Mouse (Mus musculus) brown adipose tissue, adult 24 weeks (tissue): ENCODE measurements around the gene Dscaml1. TPM values are rescaled to one million over a fixed set of nuclear protein-coding genes. Genes with fewer than 3 reads are reported as not detected.

Experiments used
- H3K27ac ChIP-seq: fragments of 200-500 bp; replicated peaks from 2 replicates; pipeline ENCODE4 v1.5.1; 2012; ENCODE audit warnings: low read depth, mild to moderate bottlenecking, low read length
- H3K4me1 ChIP-seq: fragments of 200-500 bp; 2 replicates; pipeline ENCODE4 v1.6.1; 2012; ENCODE audit warnings: low read length, mixed read lengths; ENCODE audit not compliant: control insufficient read depth, insufficient read depth, insufficient read length
- H3K4me3 ChIP-seq: fragments of 200-500 bp; 2 replicates; pipeline ENCODE4 v1.5.1; 2012; ENCODE audit warnings: low read depth, mild to moderate bottlenecking, low read length, moderate library complexity; ENCODE audit not compliant: insufficient read depth
- polyA plus RNA-seq: library from polyadenylated mRNA; stranded (reverse); fragments of >200 nt; gene quantifications from 2 replicates; pipeline ENCODE4 v1.2.4, GENCODE M21; 2012; ENCODE audit not compliant: missing spikeins, insufficient read depth, insufficient read length

Dscaml1 gene
- polyA plus RNA-seq = not detected in 2 replicates

DNA sequence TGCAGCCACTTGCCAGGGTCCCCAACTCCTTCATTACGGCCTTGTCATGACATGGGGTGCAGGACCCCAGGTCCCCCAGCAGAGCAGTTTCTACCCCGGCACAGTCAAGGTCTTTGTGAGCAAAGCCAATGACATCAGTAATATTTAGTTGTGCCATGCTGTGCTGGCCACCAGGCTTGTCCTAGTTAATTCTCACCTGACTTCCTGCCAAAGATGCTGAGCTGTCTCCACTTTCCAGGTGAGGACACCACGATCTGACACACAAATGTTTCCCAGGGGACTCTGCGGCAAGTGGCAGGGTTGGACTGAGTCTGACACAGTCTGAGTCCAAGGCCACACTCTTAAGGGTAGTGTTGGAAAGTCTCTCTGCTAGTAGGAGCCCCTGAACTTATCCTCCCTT is at the start of gene Dscaml1:
Gene Dscaml1 (plus strand): TSS at position 173 of the 400 bp plus-strand sequence.
- Histone ChIP-seq H3K4me3 (no peak within 1 kb of the TSS), H3K27ac (no peak within 1 kb of the TSS), H3K4me1 (no peaks in the 10 kb centered on the region)

DNA sequence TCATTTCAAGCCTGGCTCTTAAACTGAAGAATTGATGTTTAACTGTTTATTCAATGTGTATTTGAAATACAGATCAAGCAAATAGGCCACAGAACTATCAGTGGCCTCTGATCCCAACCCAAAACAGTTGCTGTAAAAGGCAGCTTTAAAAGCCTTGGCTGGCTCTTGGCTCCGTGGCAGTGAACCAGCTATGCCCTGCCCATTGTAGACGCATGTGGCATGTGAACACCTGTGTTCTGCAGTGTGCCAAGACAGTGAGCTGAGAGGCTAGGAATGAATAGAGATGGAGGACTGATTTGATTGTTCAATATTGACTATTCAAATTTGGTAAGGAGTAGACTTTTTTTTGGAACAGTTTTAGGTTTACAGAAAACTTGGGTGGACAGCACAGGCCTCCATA is 49.5 kb upstream of the Dscaml1 start:
- no peaks in the 10 kb centered on the region for H3K4me1 ChIP-seq
- H3K4me3 ChIP-seq = no peak overlapping the region
- H3K27ac ChIP-seq = no peak overlapping the region

- Histone ChIP-seq H3K4me1 (no peaks in the 10 kb centered on the region), H3K4me3 (no peak overlapping the region), H3K27ac (no peak overlapping the region)
Observed at GRCm38 (mm10) chr9:45380411-45381251, 45.8 kb upstream of the Dscaml1 start.

DNA sequence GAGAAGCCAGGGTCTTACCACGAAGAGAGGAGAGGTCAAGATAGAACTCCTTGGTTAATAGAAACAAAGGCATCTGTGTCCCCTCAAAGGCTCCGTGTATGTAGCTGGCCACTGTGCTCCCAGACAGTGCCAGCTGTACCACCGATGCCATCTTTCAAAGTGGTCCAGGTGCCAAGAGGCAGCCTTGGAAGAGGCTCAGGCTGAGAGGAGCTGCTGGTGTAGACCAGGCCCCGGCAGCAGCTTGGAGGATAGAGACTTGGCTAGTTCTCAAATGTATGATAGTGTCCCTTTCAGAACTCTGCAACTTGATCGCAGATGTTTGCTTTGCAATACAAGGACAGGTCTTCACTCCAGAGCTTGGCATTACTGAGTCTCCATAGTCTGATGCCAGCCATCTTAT is 44.1 kb upstream of the Dscaml1 start:
- Histone ChIP-seq H3K27ac (no peak overlapping the region), H3K4me3 (no peak overlapping the region), H3K4me1 (no peaks in the 10 kb centered on the region)

DNA sequence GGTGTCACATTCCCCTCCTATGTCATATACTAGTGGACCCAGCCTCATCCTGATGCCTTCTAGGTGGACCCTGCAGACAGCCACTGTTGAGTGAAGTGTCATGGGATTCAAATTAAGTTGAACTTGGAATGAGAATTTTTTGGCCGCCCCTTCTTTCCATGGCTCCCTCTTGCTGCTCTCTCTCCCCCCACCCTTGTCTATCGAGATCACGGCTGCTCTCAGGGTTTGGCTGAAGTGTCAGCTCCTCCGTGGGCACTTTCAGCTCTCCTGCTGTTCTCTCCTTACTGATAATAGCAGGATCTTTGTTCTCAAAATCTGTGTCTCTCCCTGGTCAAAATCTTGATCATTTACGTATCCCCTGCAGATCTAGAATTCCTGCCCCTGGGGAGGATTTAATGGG is 43.6 kb upstream of the Dscaml1 start:
- H3K4me1 ChIP-seq = no peaks in the 10 kb centered on the region
- no peak overlapping the region for H3K27ac ChIP-seq
- no peak overlapping the region for H3K4me3 ChIP-seq

- no peak overlapping the region for H3K27ac ChIP-seq
- H3K4me1 ChIP-seq = no peaks in the 10 kb centered on the region
Observed at GRCm38 (mm10) chr9:45383883-45384282, 42.5 kb upstream of the Dscaml1 start.

GRCm38 (mm10) chr9:45386698-45387097 is 39.7 kb upstream of the Dscaml1 start:
- Histone ChIP-seq H3K4me1 (no peaks in the 10 kb centered on the region), H3K27ac (no peak overlapping the region), H3K4me3 (no peak overlapping the region)

More at GRCm38 (mm10) chr9:45383883-45384282, 42.5 kb upstream of the Dscaml1 start:
- no peak overlapping the region for H3K4me3 ChIP-seq

DNA sequence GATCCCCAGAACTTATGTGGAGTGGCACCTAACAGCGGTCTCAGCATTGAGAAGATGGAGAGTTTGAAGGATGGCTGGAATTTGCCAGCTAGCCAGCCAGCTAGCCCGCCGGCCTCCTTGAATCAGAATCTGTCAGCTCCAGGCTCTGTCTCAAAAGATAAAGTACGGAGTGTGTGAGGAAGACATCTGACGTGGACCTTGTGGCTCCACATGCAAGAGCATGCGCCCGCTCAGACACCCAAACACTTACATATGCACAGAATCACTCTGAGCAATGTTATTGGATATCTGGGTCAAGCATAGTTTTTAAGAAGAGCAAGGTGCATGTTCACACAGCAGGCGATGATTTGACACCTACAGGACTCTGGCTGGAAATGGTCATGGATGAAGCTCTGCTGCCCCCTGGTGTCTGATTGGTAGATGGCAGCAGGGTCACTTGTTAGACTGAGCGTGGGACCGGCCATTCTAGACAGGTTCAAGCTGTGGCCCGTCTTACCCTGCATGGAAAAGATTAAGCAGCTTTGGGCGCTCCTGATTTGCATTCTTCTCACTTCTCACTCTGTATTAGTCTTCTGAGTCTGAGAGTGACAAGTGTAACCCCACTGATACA is 37.9 kb upstream of the Dscaml1 start:
- H3K4me3 ChIP-seq = no peak overlapping the region
- H3K4me1 ChIP-seq = no peaks in the 10 kb centered on the region
- no peak overlapping the region for H3K27ac ChIP-seq

GRCm38 (mm10) chr9:45389596-45389995 is 36.8 kb upstream of the Dscaml1 start:
- no peak overlapping the region for H3K4me3 ChIP-seq
- H3K27ac ChIP-seq = no peak overlapping the region
- no peaks in the 10 kb centered on the region for H3K4me1 ChIP-seq

- H3K4me1 ChIP-seq = no peaks in the 10 kb centered on the region
- H3K4me3 ChIP-seq = no peak overlapping the region
- no peak overlapping the region for H3K27ac ChIP-seq
Observed at GRCm38 (mm10) chr9:45391299-45391698, 35.1 kb upstream of the Dscaml1 start.

GRCm38 (mm10) chr9:45395218-45395617 is 31.2 kb upstream of the Dscaml1 start:
- Histone ChIP-seq H3K4me1 (no peaks in the 10 kb centered on the region), H3K4me3 (no peak overlapping the region), H3K27ac (no peak overlapping the region)

DNA sequence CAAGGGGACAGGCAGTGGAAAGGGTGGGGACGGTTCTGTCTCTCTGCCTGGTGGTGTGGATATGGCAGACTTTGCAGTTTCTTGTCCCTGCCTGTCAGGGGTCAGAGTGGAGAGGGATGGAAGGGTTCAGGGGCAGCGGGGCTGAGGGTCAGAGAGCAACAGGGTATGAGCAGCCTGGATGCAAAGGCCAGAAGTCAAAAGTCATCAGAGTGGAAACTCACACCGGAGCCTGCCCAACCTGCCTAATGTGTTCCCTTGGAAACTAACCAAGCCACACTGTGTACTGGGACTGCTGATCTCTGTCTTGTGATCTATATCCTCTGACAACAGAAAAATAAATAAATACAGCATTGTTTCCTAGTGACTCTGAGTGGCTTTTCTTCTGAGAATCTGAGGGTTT is 30.6 kb upstream of the Dscaml1 start:
- Histone ChIP-seq H3K27ac (no peak overlapping the region), H3K4me3 (no peak overlapping the region), H3K4me1 (no peaks in the 10 kb centered on the region)

DNA sequence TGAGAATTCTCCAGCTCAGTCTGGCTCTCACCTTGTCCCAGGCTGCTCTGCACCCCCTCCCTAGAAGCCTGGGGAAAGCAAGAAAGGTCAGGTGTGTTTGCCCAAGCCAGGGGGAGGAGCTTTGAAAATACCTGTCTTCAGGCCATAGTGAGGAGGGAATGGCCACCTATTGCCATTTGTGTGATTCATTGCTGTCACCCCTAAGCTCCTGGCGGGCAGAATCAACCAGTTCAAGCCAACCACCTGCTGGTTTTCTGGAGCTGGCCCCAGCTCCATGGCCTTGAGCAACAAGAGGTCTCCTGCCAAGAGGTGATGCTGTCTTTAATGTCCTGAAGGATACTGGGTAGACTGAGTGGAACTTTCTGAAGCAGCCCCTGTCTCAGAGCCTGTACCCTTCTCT is 28.1 kb upstream of the Dscaml1 start:
- Histone ChIP-seq H3K27ac (no peak overlapping the region), H3K4me1 (no peaks in the 10 kb centered on the region), H3K4me3 (no peak overlapping the region)

- H3K4me3 ChIP-seq = no peak within 1 kb of the TSS
- H3K27ac ChIP-seq = no peak within 1 kb of the TSS
- H3K4me1 ChIP-seq = no peaks in the 10 kb centered on the region
Observed at GRCm38 (mm10) chr9:45399434-45399833, 27.0 kb upstream of the Dscaml1 start, which contains the start of gene Fxyd2. Fxyd2 (plus strand) TSS chr9:45399669.

DNA sequence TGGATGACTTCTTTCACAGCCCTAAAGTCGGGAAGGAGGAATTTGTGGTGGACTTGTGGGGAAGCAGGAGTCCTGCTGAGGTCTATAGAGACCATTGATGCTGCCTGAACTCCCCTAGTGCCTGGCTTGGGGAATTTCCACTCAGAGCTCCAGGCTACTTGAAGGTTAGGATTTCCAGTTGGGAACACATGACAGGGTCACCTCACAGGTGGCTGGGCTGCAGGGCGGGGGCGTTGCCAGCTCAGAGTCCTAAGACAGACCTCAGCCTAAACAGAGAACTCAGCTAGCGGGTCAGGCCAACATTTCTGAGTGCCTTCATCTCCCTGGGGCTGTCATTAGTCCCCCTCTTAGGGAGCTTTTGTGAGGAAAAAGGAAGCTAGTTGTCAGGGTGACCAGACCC is 24.6 kb upstream of the Dscaml1 start:
- Histone ChIP-seq H3K4me3 (no peak overlapping the region), H3K27ac (no peak overlapping the region), H3K4me1 (no peaks in the 10 kb centered on the region)

GRCm38 (mm10) chr9:45402957-45403356 is 23.5 kb upstream of the Dscaml1 start:
- H3K4me3 ChIP-seq = no peak overlapping the region
- H3K4me1 ChIP-seq = no peaks in the 10 kb centered on the region
- H3K27ac ChIP-seq = no peak overlapping the region
